Mouse (Mus musculus): ENCODE results near the gene Acss2.
"Not testable (repeated sequence)": the region's sequence is repeated elsewhere in the genome, so short reads cannot be mapped to it uniquely, and the experiment has no call there.

Acss2 gene

GRCm38 (mm10) chr2:155590876-155591275 lies 73.1 kb downstream of the Acss2 start:
- peak; percentile 48 to 60 for DNase-seq

- peak; percentile 64 to 73 for DNase-seq
These were observed 73.9 kb downstream of the Acss2 start for GRCm38 (mm10) chr2:155591676-155592075.

GRCm38 (mm10) chr2:155592137-155592853 lies 74.5 kb downstream of the Acss2 start, which contains the start of gene Gss:
TSS of gene Gss (minus strand) at chr2:155592810.
- DNase-seq: peak; percentile 99

GRCm38 (mm10) chr2:155592854-155593283 lies 75.1 kb downstream of the Acss2 start:
- DNase-seq: no peak

GRCm38 (mm10) chr2:155595516-155595915 lies 77.8 kb downstream of the Acss2 start:
- no peak for DNase-seq

- peak; percentile 39 to 58 for DNase-seq
These were observed 86.0 kb downstream of the Acss2 start for GRCm38 (mm10) chr2:155603707-155604106.

GRCm38 (mm10) chr2:155604560-155605235 lies 87.0 kb downstream of the Acss2 start:
- DNase-seq: no peak

- not testable (repeated sequence) for DNase-seq
These were observed 87.5 kb downstream of the Acss2 start for GRCm38 (mm10) chr2:155605236-155605589.

GRCm38 (mm10) chr2:155606360-155606759 lies 88.6 kb downstream of the Acss2 start:
- DNase-seq: no peak

- DNase-seq: no peak
These were observed 93.2 kb downstream of the Acss2 start, which contains the start of gene Myh7b for GRCm38 (mm10) chr2:155610978-155611377. TSS of gene Myh7b (plus strand) at chr2:155611212.

GRCm38 (mm10) chr2:155611834-155612550 lies 94.2 kb downstream of the Acss2 start:
- DNase-seq: no peak

GRCm38 (mm10) chr2:155613326-155613755 lies 95.6 kb downstream of the Acss2 start:
- DNase-seq: peak; percentile 75 to 83

- no peak for DNase-seq
These were observed 96.2 kb downstream of the Acss2 start for GRCm38 (mm10) chr2:155613953-155614352.

GRCm38 (mm10) chr2:155616971-155617370 lies 99.2 kb downstream of the Acss2 start:
- DNase-seq: no peak

- DNase-seq: peak; percentile 88 to 91
These were observed 102.1 kb downstream of the Acss2 start for GRCm38 (mm10) chr2:155619817-155620216.

- no peak for DNase-seq
These were observed 104.9 kb downstream of the Acss2 start for GRCm38 (mm10) chr2:155622606-155623005.

- DNase-seq: no peak
These were observed 106.2 kb downstream of the Acss2 start for GRCm38 (mm10) chr2:155623996-155624395.

GRCm38 (mm10) chr2:155624730-155625129 lies 107.0 kb downstream of the Acss2 start:
- peak in 1 of 2 experiments; percentile 24 for DNase-seq

GRCm38 (mm10) chr2:155626277-155626676 lies 108.5 kb downstream of the Acss2 start:
- no peak for DNase-seq

GRCm38 (mm10) chr2:155627030-155627738 lies 109.4 kb downstream of the Acss2 start:
- peak; percentile 73 to 76 for DNase-seq

- no peak for DNase-seq
These were observed 110.4 kb downstream of the Acss2 start for GRCm38 (mm10) chr2:155628112-155628511.

GRCm38 (mm10) chr2:155628519-155628918 lies 110.8 kb downstream of the Acss2 start:
- DNase-seq: no peak

GRCm38 (mm10) chr2:155629231-155629661 lies 111.5 kb downstream of the Acss2 start:
- DNase-seq: peak; percentile 19 to 60

All from kidney, postnatal 25 days (tissue).